8 mouse cellular contexts compared by ENCODE assay signal in the genomic region with DNA sequence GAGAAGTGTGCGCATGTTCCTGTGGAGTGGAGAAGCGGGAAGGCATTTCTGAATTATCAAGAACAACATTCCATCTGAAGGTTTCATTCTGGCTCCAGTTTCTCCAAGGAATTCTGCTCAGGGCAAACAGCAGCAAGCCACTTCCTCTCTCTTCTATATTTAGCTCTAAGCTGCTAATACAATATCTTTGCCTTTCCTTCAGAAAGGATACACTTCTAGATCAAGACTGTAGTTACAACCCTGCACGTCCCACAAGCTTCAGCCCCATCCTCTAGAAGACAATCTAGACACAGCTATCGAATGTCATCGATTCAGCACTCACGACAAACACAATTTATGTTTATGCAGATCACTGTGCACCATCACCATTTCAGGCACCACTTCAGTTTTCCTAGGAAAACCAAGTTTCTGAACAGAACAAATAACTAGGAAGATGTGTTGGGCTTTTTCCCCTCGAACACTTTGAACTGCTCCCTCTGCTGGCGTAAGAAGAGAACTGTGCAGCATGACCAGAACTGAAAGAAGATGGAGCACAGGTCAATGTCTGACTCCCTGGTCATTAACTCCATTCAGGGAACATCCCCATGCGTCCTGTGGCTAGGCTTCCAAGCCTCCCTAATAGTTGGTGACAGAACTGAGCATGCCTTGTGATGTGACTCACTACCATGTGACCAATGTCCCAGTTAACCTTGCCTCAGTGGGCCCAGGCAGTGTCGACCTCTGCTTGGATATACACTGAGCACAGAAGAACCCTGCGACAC. TPM values are rescaled to one million over a fixed set of nuclear protein-coding genes. Genes with fewer than 3 reads are reported as not detected.
DNase-seq lines count a peak whose midpoint lies in the region; ATAC-seq and TF ChIP-seq lines count a peak whose summit lies in the region.

No protein-coding gene starts in this region.

- WGBS in hindbrain, embryonic 11.5 days: 57% methylated on average over 11 of the region's 11 CpGs
- WGBS in small intestine, adult 2 months: 57% methylated on average over 11 of the region's 11 CpGs

- peak; percentile 65 for ATAC-seq in erythroid progenitor cell, adult 5-6 weeks (replicated peaks; ENCODE audit: low FRiP score, poor library complexity, severe bottlenecking)
- 0 out of 2 replicates have a peak, but pooled peaks have one; percentile 7 for ATAC-seq in hindbrain, embryonic 11.5 days (ENCODE audit: low FRiP score)
- ATAC-seq in megakaryocyte-erythroid progenitor cell, adult 5-6 weeks (replicated peaks; ENCODE audit: low FRiP score, low TSS enrichment, poor library complexity, severe bottlenecking): 0 out of 2 replicates have a peak, but pooled peaks have one; percentile 68

- no peaks in the 10 kb centered on the region for H3K27me3 ChIP-seq in hindbrain, embryonic 11.5 days (ENCODE audit: control insufficient read depth, insufficient read depth, low read length)
- H3K27me3 ChIP-seq in small intestine, adult 2 months (ENCODE audit: control insufficient read depth, insufficient read depth, low read length): no peaks in the 10 kb centered on the region

- peak; percentile 18 to 41 for DNase-seq in layer of hippocampus, adult 18-20 months (ENCODE audit: low spot score in 2 of 2)
- no peak for DNase-seq in layer of hippocampus, adult 9-11 months
- peak; percentile 78 for DNase-seq in hindbrain, embryonic 11.5 days (ENCODE audit: low spot score)
- DNase-seq in layer of hippocampus, postnatal 10 days (ENCODE audit: low spot score in 2 of 2): peak; percentile 31 to 52

- peak; percentile 39; the same call in 1 of the 2 replicates for TF ChIP-seq CTCF in small intestine, adult 2 months (IDR thresholded peaks at IDR 0.05; ENCODE audit: extremely low read depth, insufficient read length, insufficient replicate concordance, low read depth, low read length)

- no peak overlapping the region for H3K4me2 ChIP-seq in hindbrain, embryonic 11.5 days (replicated peaks; ENCODE audit: low read depth, low read length)

- H3K36me3 ChIP-seq in hindbrain, embryonic 11.5 days (ENCODE audit: control insufficient read depth, insufficient read depth, low read length): no peaks in the 10 kb centered on the region
- H3K36me3 ChIP-seq in small intestine, adult 2 months (ENCODE audit: control insufficient read depth, insufficient read depth, low read length): peaks cover 2% of the 10 kb centered on the region; the same call in 1 of the 2 replicates

- H3K4me1 ChIP-seq in brown adipose tissue, adult 24 weeks (ENCODE audit: control insufficient read depth, insufficient read depth, insufficient read length, low read length): peaks cover 18% of the 10 kb centered on the region
- no peaks in the 10 kb centered on the region for H3K4me1 ChIP-seq in hindbrain, embryonic 11.5 days (replicated peaks; ENCODE audit: control insufficient read depth, insufficient read depth, low read length)
- H3K4me1 ChIP-seq in small intestine, adult 2 months (ENCODE audit: control insufficient read depth, insufficient read depth, insufficient read length, low read length): peaks cover 2% of the 10 kb centered on the region; the same call in 1 of the 2 replicates

- peak overlapping the region; percentile 39 for H3K4me3 ChIP-seq in brown adipose tissue, adult 24 weeks (ENCODE audit: insufficient read depth, low read depth, low read length)
- no peak overlapping the region for H3K4me3 ChIP-seq in hindbrain, embryonic 11.5 days (ENCODE audit: low read depth, low read length)
- no peak overlapping the region for H3K4me3 ChIP-seq in small intestine, adult 2 months (ENCODE audit: low read depth, low read length)

- no peak for TF ChIP-seq POLR2A in small intestine, adult 2 months (IDR thresholded peaks at IDR 0.05; ENCODE audit: low read depth, low read length)

- H3K9me3 ChIP-seq in hindbrain, embryonic 11.5 days (ENCODE audit: control insufficient read depth, low read length): no peaks in the 10 kb centered on the region

- no peak overlapping the region for H3K9ac ChIP-seq in hindbrain, embryonic 11.5 days (ENCODE audit: low read depth, low read length)

- peak overlapping the region; percentile 91 for H3K27ac ChIP-seq in brown adipose tissue, adult 24 weeks (replicated peaks; ENCODE audit: low read depth, low read length)
- H3K27ac ChIP-seq in hindbrain, embryonic 11.5 days (ENCODE audit: low read depth, low read length): no peak overlapping the region
- no peak overlapping the region for H3K27ac ChIP-seq in small intestine, adult 2 months (ENCODE audit: insufficient read depth, low read depth, low read length)

RNA-seq across cellular contexts. Expression of gene Osbpl9, which starts 54.6 kb away (rescaled TPM):
- 10 to 100 TPM; 48.3 to 54.0 TPM for total RNA-seq in layer of hippocampus, adult 18-20 months (2021)
- polyA plus RNA-seq in brown adipose tissue, adult 24 weeks (2012; ENCODE audit: insufficient read depth, insufficient read length, missing spikeins): 110 and 120 TPM in 2 replicates
- 71.0 and 90.1 TPM in 2 replicates for total RNA-seq in erythroid progenitor cell, adult 5-6 weeks (2015; ENCODE audit: low replicate concordance)
- 29.3 and 32.2 TPM in 2 replicates for total RNA-seq in erythroid progenitor cell, adult 5-6 weeks (2017; ENCODE audit: low replicate concordance)
- 77.3 and 84.3 TPM in 2 replicates for polyA plus RNA-seq in hindbrain, embryonic 11.5 days (2014; fragmentation: Nextera tagmentation; extraction: Ambion mirVana)
- total RNA-seq in layer of hippocampus, postnatal 10 days (2021): 10 to 100 TPM; 56.5 to 63.7 TPM
- 40.5 and 45.0 TPM in 2 replicates for total RNA-seq in megakaryocyte-erythroid progenitor cell, adult 5-6 weeks (2014; fragmentation: Nextera tagmentation)
- total RNA-seq in megakaryocyte-erythroid progenitor cell, adult 5-6 weeks (2017): 42.8 and 57.6 TPM in 2 replicates
- polyA plus RNA-seq in small intestine, adult 2 months (2012; rRNA removed): 24.3 and 29.5 TPM in 2 replicates

Comparison
In these comparisons a context has a peak if more than half of its experiments do, and no peak if none do; other contexts are left out.
1. ATAC-seq: peak in every context shown above with its lines; median percentile 68 in megakaryocyte-erythroid progenitor cell, adult 5-6 weeks; 65 in erythroid progenitor cell, adult 5-6 weeks; 7 in hindbrain, embryonic 11.5 days.